Mouse (Mus musculus) gastrocnemius, postnatal 36 days (tissue): ENCODE data around the gene Mrtfb. TPM values are rescaled to one million over a fixed set of nuclear protein-coding genes. Genes with fewer than 3 reads are reported as not detected.
"Not testable (repeated sequence)": the region's sequence is repeated elsewhere in the genome, so short reads cannot be mapped to it uniquely, and the experiment has no call there.

Experiments used
- DNase-seq, 2 experiments: peaks; one replicate each; pipeline ENCODE4 v3.0.0; 2022
- intact Hi-C: fragments of 180-260 bp; cut with DNase I; formaldehyde crosslinking; loops from one replicate; pipeline ENCODE4 v1.15.1; 2025
- total RNA-seq, 2 experiments: library from RNA; stranded (reverse); gene quantifications; 2 replicates each; pipeline ENCODE4 v1.2.3; 2021

Gene Mrtfb
- total RNA-seq, 2 experiments from 2014 or later = 19.9 to 26.6 TPM

- intact Hi-C loops = no loop called here
- no peak for DNase-seq
Measured at GRCm38 (mm10) chr16:13336503-13337230, 80.4 kb downstream of the Mrtfb start.

- DNase-seq = peak in 1 of 2 experiments; percentile 30
- intact Hi-C loops = no loop called here
Measured at GRCm38 (mm10) chr16:13338094-13338493, 81.8 kb downstream of the Mrtfb start.

- intact Hi-C loops = no loop called here
- no peak for DNase-seq
Measured at GRCm38 (mm10) chr16:13339433-13339832, 83.2 kb downstream of the Mrtfb start.

GRCm38 (mm10) chr16:13345822-13346221 lies 89.5 kb downstream of the Mrtfb start:
- intact Hi-C loops = loop anchor here (5.0 kb wide), 1 partner anchor 94 kb away; no protein-coding TSS in a partner anchor
- DNase-seq = not testable (repeated sequence)

GRCm38 (mm10) chr16:13350729-13351128 lies 94.4 kb downstream of the Mrtfb start:
- intact Hi-C loops = no loop called here
- DNase-seq = no peak

GRCm38 (mm10) chr16:13351268-13351667 lies 95.0 kb downstream of the Mrtfb start:
- no peak for DNase-seq
- intact Hi-C loops = no loop called here

- no peak for DNase-seq
- intact Hi-C loops = no loop called here
Measured at GRCm38 (mm10) chr16:13353927-13354326, 97.6 kb downstream of the Mrtfb start.

GRCm38 (mm10) chr16:13354431-13354830 lies 98.2 kb downstream of the Mrtfb start:
- DNase-seq = no peak
- intact Hi-C loops = no loop called here

GRCm38 (mm10) chr16:13357806-13358679 lies 101.8 kb downstream of the Mrtfb start:
- intact Hi-C loops = loop anchor here (5.0 kb wide), 2 partner anchors 101 to 196 kb away; partner anchors contain the start of gene Mrtfb

GRCm38 (mm10) chr16:13358741-13359140 lies 102.5 kb downstream of the Mrtfb start:
- DNase-seq = no peak
- intact Hi-C loops = loop anchor here (5.0 kb wide), 2 partner anchors 101 to 196 kb away; partner anchors contain the start of gene Mrtfb

More at GRCm38 (mm10) chr16:13357806-13358679, 101.8 kb downstream of the Mrtfb start:
- peak; percentile 59 to 62 for DNase-seq

GRCm38 (mm10) chr16:13359405-13359858 lies 103.2 kb downstream of the Mrtfb start:
- intact Hi-C loops = loop anchor here (5.0 kb wide), 2 partner anchors 102 to 197 kb away; partner anchors contain the start of gene Mrtfb
- no peak for DNase-seq

GRCm38 (mm10) chr16:13360208-13360607 lies 103.9 kb downstream of the Mrtfb start:
- intact Hi-C loops = no loop called here
- no peak for DNase-seq

- intact Hi-C loops = no loop called here
Measured at GRCm38 (mm10) chr16:13360835-13361234, 104.6 kb downstream of the Mrtfb start.

GRCm38 (mm10) chr16:13363141-13363540 lies 106.9 kb downstream of the Mrtfb start:
- no peak for DNase-seq
- intact Hi-C loops = no loop called here

More at GRCm38 (mm10) chr16:13360835-13361234, 104.6 kb downstream of the Mrtfb start:
- DNase-seq = no peak

GRCm38 (mm10) chr16:13364145-13364544 lies 107.9 kb downstream of the Mrtfb start:
- DNase-seq = no peak
- intact Hi-C loops = no loop called here

GRCm38 (mm10) chr16:13366256-13366655 lies 110.0 kb downstream of the Mrtfb start:
- intact Hi-C loops = no loop called here
- DNase-seq = no peak

- intact Hi-C loops = no loop called here
- no peak for DNase-seq
Measured at GRCm38 (mm10) chr16:13366802-13367465, 110.7 kb downstream of the Mrtfb start.

- intact Hi-C loops = no loop called here
- no peak for DNase-seq
Measured at GRCm38 (mm10) chr16:13367466-13367856, 111.2 kb downstream of the Mrtfb start.

GRCm38 (mm10) chr16:13368645-13369044 lies 112.4 kb downstream of the Mrtfb start:
- no peak for DNase-seq
- intact Hi-C loops = no loop called here

GRCm38 (mm10) chr16:13371740-13372287 lies 115.5 kb downstream of the Mrtfb start:
- intact Hi-C loops = no loop called here
- peak; percentile 90 to 92 for DNase-seq
